Mouse (Mus musculus) cerebellum, postnatal 36 days (tissue): ENCODE measurements at regions not wholly inside any gene's neighbourhood (a gene's known extent, or its start where the extent isn't known, plus 50 kb on each side); places are given as distances from the start of the nearest gene placed in this dataset.

ENCODE experiments used
- DNase-seq, 2 experiments: peaks; one replicate each; pipeline ENCODE4 v3.0.0; 2021 to 2022; ENCODE audit warnings: mixed read lengths in 2 of 2

DNA sequence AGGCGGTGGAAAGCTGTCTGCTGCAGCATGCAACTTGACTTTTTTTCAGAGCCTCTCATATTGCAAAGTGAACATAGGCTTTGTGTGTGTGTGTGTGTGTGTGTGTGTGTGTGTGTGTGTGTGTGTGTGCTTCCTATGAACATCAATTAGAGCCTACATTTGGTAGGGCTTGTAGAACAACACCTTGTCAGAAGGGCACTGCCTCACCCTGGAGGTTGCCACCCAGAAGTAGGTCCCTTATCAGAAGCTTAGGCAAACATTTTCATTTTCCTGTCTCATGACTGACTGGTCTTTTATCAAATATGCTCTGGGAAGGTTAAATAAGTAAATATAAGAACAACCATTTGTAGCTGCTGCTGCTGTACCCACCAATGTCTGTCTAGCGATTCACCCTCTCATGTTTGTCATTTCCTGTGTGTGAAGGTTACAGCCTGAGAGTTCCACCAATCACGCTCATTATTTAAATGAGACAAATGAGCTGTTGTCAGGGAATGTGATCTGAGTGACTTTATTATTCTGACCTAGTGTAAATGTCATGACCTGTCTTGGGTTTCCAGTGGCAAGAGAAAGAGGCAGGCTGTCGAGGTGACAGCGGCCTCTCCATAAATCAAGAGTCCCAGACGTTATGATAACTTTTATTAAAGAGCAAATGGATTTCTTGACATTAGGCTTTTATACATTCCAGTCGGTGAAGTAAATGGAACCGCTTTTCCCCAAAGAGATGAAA is 310.1 kb downstream of the Irx1 start:
- DNase-seq = no peak

- DNase-seq = no peak
These were observed 313.6 kb downstream of the Irx1 start for GRCm38 (mm10) chr13:71649876-71650275.

DNA sequence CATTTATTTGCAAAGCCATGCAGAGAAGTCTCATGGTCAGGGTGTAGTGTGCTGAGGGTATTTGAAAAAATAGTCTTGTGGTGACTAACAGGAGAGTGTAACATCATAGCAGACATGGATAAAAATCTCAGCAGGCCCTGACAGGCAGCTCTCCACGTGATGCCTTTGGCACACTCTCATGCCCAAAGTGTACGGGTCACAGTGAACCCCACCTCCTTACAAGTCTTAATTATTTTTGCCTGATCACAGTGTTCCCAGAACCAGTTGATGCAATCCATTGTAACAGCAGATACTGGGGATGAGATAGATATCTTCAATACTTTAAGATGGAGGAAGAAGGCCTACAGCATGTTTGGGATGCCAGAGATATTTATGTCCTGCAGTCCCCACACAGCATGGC is 314.5 kb downstream of the Irx1 start:
- DNase-seq = no peak

- DNase-seq = no peak
These were observed 332.1 kb downstream of the Irx1 start for GRCm38 (mm10) chr13:71631447-71631846.

DNA sequence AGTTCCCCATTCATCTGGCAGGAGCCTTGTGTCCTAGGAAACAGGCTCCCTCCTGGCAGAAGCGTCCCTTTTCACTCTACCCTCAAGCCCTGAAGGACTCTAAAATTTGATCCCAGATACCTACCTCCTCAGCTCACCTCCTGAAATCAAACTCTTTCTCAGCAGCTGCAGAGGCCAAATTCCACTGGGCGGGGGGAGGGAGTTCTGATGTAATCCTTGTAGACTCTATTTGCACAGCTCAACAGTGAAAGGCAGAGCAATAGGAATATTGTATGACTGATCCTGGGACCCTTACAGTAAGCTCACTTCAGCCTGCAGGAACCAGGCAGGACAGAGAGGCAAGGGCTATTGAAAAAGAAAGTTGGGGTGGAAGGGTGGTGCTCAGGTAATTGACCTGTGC is 346.3 kb downstream of the Irx1 start:
- DNase-seq = no peak

- DNase-seq = no peak
These were observed 350.9 kb downstream of the Irx1 start for GRCm38 (mm10) chr13:71612393-71613179.

DNA sequence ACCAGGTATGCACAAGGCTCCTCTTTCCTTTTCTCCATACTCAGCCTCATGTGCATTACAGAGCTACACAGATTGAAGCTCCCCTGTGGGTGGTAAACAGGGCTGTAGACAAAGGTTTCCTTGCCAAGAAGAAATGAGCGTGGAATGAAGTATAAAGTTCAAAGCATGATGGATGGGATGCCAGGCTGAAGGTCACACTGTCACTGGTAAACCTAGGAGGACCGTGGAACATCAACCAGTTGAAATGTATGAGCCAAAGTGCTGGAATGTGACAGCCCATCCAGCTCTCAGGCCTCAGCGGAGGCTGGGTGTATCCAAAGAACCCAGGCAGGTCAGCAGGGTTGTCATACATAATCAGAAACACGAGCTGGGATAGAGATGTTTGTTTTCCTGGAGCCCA is 381.0 kb downstream of the Irx1 start:
- no peak for DNase-seq

GRCm38 (mm10) chr13:71565895-71566294 is 397.6 kb downstream of the Irx1 start:
- DNase-seq = no peak

- no peak for DNase-seq
These were observed 398.1 kb downstream of the Irx1 start for GRCm38 (mm10) chr13:71565388-71565787.

GRCm38 (mm10) chr13:71558477-71559215 is 404.9 kb downstream of the Irx1 start:
- DNase-seq = no peak

GRCm38 (mm10) chr13:71555471-71555870 is 408.1 kb downstream of the Irx1 start:
- DNase-seq = no peak

DNA sequence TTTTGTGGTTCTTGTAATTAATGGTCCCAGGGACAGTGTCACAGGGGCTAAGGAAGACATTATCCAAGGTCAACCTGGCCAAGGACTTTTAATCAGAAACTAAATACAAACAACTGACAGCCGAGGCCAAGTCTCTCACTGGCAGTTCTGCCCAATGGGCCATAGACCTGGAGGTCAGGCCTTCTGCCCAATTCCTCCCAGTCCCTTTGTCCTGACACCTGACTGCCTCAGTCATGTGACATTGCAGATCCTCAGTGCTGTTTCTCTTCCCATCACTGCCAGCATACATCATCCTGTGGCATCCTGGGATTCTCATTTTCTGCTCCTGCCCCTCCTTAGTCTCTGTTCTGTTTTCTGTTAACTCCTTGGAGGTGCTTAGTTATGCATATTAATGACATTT is 413.4 kb downstream of the Irx1 start:
- no peak for DNase-seq

DNA sequence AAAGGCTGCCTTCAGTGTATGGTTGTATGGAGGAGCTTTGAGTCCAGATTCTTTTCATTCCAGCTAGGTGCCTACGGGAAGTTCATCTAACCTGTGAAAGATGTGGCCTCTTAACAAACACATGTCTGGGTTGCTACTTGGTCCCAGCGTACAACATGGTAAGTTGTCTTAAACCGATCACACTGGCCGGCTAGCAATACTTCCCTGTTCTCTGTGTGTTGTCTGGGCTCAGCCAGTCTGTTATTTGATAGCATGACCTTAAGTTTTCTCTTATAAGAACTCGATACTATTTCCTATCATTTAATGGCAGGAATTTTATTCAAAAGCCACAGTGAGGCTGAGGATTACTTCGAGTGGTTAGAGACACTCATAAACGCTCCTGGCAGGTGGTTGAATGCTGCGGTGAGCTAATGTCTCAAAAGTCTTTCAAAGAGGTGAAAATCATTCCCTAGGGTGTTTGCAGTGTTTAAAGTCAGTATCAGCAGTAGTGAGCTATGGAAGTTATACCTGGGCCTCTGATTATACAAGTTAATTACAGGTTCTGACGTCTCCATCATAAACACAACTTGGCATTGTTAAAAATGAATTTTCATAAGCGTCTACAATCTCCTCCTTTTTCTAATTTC is 414.2 kb downstream of the Irx1 start:
- DNase-seq = no peak

DNA sequence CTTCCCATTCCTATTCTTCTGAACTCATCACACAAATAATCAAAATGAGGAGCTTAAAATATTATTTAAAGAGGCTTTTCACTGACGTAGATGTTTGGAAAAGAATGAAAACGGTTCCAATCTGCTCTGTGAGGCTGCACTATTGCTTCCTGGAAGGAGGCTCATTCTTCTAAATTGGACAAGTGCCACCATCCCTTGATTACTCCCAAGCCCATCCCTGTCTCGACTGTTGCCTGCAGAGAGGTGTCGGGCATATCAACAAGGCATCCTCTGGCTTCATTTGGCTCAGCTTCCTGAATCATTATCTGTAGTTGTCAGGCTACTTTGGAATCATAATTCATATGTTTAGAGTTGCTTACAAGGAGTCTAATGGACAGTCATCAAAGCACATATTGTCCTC is 425.3 kb downstream of the Irx1 start:
- no peak for DNase-seq

DNA sequence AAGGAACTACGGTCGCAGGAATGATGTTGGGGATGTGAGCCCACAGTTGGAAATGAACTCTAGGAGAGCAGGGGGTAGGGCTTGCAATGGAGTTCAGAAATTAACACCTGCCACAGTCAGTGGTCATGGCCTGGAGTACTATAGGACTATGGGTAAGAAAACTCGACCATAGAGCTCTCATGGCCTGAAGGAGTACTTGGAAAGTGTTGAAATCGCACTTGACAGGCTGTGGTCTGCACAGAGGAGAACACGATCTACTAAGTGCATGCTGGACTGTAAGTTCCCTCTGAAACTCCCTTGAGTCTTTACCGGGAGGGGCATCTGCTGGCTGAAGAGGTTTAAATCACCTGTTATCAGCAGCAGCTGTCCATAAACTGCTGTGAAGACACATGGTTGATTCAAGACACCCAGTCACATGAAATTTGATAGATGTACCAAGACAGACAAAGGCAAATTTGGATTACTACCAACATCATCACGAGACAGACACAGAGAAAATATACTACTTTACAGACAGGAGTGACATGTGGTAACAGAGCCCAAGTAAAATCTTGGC is 430.6 kb downstream of the Irx1 start:
- DNase-seq = no peak

GRCm38 (mm10) chr13:71529397-71530122 is 434.0 kb downstream of the Irx1 start:
- DNase-seq = no peak

- DNase-seq = no peak
These were observed 445.7 kb downstream of the Irx1 start for GRCm38 (mm10) chr13:71517776-71518175.

- DNase-seq = no peak
These were observed 450.3 kb downstream of the Irx1 start for GRCm38 (mm10) chr13:71513204-71513603.

DNA sequence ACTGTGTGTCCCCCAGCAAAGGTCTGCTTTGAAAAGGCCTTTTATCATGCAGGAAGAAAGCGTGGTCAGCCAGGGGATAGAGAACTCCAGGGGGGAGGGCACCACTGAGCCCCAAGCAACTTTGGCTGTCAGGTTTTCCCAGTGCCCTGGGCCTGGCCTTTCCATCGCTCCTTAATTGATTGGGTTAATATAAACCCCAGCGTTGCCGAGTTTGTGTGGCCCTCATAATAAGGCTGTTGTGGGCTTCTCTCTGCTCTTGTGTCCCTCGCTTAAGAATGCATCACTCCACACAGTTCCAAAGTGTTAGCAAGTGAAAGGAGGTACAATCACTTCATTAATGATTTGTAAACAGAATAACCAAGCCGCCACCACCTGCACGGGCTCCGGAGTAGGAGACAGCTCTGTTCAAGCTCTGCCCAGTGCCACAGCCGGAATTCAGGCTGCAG is 455.5 kb downstream of the Irx1 start:
- DNase-seq = no peak

DNA sequence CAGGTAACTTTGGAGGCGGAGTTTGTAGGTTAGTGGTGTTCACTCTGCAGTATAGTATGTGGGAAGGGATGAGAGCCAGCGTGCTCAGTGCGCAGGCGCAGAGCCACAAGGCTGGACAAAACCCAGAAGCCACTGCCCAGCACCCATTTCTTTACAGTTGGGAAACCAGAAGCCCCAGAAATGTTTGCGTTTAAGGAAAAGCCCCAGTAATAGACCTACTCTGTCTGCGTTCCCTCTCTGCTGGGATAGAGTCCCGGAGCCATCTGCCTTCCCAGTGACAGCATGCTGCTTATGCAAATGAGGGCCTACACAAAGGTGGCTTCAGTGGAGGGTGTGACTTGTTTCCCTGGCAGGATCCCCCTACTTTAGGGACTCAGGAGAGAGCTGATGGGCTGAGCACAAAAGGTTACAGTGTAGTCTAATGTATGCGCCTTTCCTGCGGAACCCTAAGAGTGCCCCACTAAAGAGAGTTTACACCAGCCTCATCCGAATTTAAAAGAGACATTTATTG is 456.0 kb downstream of the Irx1 start:
- no peak for DNase-seq

- no peak for DNase-seq
These were observed 456.7 kb downstream of the Irx1 start for GRCm38 (mm10) chr13:71506777-71507176.

- DNase-seq = no peak
These were observed 473.8 kb downstream of the Irx1 start for GRCm38 (mm10) chr13:71489773-71490172.
